Mouse (Mus musculus): ENCODE measurements around the gene Ss18l1. TPM values are rescaled to one million over a fixed set of nuclear protein-coding genes. Genes with fewer than 3 reads are reported as not detected.

The Ss18l1 gene
- polyA plus RNA-seq, 1 experiment from 2014 or later, result 70.1 TPM

- Histone ChIP-seq H3K27me3 (replicated peaks; ENCODE audit: control insufficient read depth, insufficient read depth, low read length) (no peaks in the 10 kb centered on the region), H3K4me2 (ENCODE audit: low read length) (no peak overlapping the region), H3K9ac (replicated peaks; ENCODE audit: low read depth, low read length) (no peak overlapping the region), H3K4me1 (replicated peaks; ENCODE audit: control insufficient read depth, insufficient read depth, low read length) (peaks cover 9% of the 10 kb centered on the region), H3K4me3 (replicated peaks; ENCODE audit: low read length) (no peak overlapping the region), H3K9me3 (ENCODE audit: control insufficient read depth, low read length) (no peaks in the 10 kb centered on the region), H3K27ac (ENCODE audit: low read length) (no peak overlapping the region), H3K36me3 (ENCODE audit: control insufficient read depth, insufficient read depth) (peaks cover 5% of the 10 kb centered on the region)
- 87% methylated on average over 7 of the region's 7 CpGs for WGBS
- no peak for ATAC-seq
These were observed 30.6 kb downstream of the Ss18l1 start for GRCm38 (mm10) chr2:180072886-180073285.

DNA sequence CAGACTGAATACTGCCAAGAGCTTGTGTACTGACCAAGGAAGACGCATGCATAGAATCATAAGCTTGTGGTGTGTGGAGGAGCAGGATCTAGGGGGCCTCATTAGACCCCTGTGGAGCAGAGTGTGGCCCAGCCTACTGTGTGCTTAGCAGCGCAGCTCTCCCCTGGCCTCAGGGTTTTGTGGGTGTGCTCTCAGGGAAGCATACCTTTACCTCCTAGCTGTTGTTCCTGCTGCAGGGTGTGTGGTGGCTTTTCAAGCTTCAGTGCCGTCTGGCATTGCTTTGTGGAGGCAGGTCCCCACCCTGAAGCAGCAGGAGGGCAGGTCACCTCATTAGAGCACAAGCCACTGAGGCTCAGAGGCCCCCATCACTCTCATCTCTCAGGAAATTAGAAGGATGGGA, 35.3 kb downstream of the Ss18l1 start:
- H3K9ac ChIP-seq (replicated peaks; ENCODE audit: low read depth, low read length), result no peak overlapping the region
- H3K9me3 ChIP-seq (ENCODE audit: control insufficient read depth, low read length), result no peaks in the 10 kb centered on the region
- no peaks in the 10 kb centered on the region for H3K27me3 ChIP-seq (replicated peaks; ENCODE audit: control insufficient read depth, insufficient read depth, low read length)
- 47% methylated on average over 3 of the region's 3 CpGs for WGBS
- ATAC-seq, result no peak
- H3K4me3 ChIP-seq (replicated peaks; ENCODE audit: low read length), result no peak overlapping the region
- H3K4me1 ChIP-seq (replicated peaks; ENCODE audit: control insufficient read depth, insufficient read depth, low read length), result no peaks in the 10 kb centered on the region
- H3K27ac ChIP-seq (ENCODE audit: low read length), result no peak overlapping the region
- no peak overlapping the region for H3K4me2 ChIP-seq (ENCODE audit: low read length)
- peaks cover 6% of the 10 kb centered on the region for H3K36me3 ChIP-seq (ENCODE audit: control insufficient read depth, insufficient read depth)

DNA sequence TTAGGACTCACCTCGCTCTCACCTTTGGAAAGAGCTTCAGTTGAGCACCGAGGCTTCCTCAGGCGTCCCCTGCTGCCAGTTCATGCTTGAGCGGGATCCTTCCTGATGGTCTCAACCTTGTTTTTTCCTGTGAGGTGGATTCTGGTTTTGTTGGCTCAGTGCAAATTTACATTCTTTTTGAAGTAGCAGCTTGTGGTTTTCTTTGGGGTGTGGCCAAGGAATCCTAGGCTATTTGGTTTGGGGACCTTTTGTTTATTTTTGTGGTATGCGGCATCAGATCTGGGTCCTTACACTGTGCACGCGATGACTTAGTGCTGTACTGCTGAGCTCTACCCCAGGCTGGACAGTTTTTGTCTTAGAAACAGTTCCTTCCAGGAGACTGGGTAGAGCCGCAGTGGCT, 38.4 kb downstream of the Ss18l1 start:
- Histone ChIP-seq H3K27ac (ENCODE audit: low read length) (no peak overlapping the region), H3K36me3 (ENCODE audit: control insufficient read depth, insufficient read depth) (peaks cover 13% of the 10 kb centered on the region), H3K9me3 (ENCODE audit: control insufficient read depth, low read length) (no peaks in the 10 kb centered on the region), H3K4me1 (replicated peaks; ENCODE audit: control insufficient read depth, insufficient read depth, low read length) (no peaks in the 10 kb centered on the region), H3K27me3 (replicated peaks; ENCODE audit: control insufficient read depth, insufficient read depth, low read length) (no peaks in the 10 kb centered on the region), H3K9ac (replicated peaks; ENCODE audit: low read depth, low read length) (no peak overlapping the region), H3K4me2 (ENCODE audit: low read length) (no peak overlapping the region), H3K4me3 (replicated peaks; ENCODE audit: low read length) (no peak overlapping the region)
- 87% methylated on average over 8 of the region's 8 CpGs for WGBS
- no peak for ATAC-seq

DNA sequence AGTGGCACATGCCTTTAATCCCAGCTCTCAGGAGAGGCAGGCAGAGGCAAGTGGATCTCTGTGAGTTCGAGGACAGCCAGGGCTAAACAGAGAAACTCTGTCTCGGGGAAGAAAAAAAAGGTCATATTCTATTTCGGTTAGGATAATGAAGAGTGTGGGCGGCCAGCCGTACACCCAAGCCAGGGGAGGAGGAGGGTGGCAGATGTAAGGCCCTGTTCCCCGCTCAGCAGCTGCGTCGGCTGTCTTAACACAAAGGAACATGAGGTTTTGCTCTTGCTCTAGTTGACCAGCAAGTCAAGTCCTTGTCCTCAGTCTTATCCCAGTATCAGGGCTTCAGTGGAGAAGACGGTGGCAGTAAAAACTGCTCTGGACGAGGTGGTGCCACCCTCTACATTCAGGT, 40.8 kb downstream of the Ss18l1 start:
- H3K4me2 ChIP-seq (ENCODE audit: low read length), result no peak overlapping the region
- H3K9me3 ChIP-seq (ENCODE audit: control insufficient read depth, low read length), result no peaks in the 10 kb centered on the region
- no peak overlapping the region for H3K4me3 ChIP-seq (replicated peaks; ENCODE audit: low read length)
- H3K27me3 ChIP-seq (replicated peaks; ENCODE audit: control insufficient read depth, insufficient read depth, low read length), result no peaks in the 10 kb centered on the region
- H3K4me1 ChIP-seq (replicated peaks; ENCODE audit: control insufficient read depth, insufficient read depth, low read length), result peaks cover 3% of the 10 kb centered on the region; the same call in 1 of the 2 replicates
- H3K9ac ChIP-seq (replicated peaks; ENCODE audit: low read depth, low read length), result no peak overlapping the region
- peaks cover 13% of the 10 kb centered on the region for H3K36me3 ChIP-seq (ENCODE audit: control insufficient read depth, insufficient read depth)
- H3K27ac ChIP-seq (ENCODE audit: low read length), result no peak overlapping the region
- no peak for ATAC-seq
- WGBS, result 90% methylated on average over 10 of the region's 10 CpGs

GRCm38 (mm10) chr2:180084565-180084964, 42.3 kb downstream of the Ss18l1 start:
- Histone ChIP-seq H3K27me3 (replicated peaks; ENCODE audit: control insufficient read depth, insufficient read depth, low read length) (no peaks in the 10 kb centered on the region), H3K9me3 (ENCODE audit: control insufficient read depth, low read length) (no peaks in the 10 kb centered on the region), H3K9ac (replicated peaks; ENCODE audit: low read depth, low read length) (no peak overlapping the region), H3K4me1 (replicated peaks; ENCODE audit: control insufficient read depth, insufficient read depth, low read length) (peaks cover 3% of the 10 kb centered on the region; the same call in 1 of the 2 replicates), H3K27ac (ENCODE audit: low read length) (no peak overlapping the region), H3K4me3 (replicated peaks; ENCODE audit: low read length) (no peak overlapping the region), H3K36me3 (ENCODE audit: control insufficient read depth, insufficient read depth) (peaks cover 13% of the 10 kb centered on the region), H3K4me2 (ENCODE audit: low read length) (no peak overlapping the region)
- WGBS, result 31% methylated on average over 3 of the region's 3 CpGs
- no peak for ATAC-seq

DNA sequence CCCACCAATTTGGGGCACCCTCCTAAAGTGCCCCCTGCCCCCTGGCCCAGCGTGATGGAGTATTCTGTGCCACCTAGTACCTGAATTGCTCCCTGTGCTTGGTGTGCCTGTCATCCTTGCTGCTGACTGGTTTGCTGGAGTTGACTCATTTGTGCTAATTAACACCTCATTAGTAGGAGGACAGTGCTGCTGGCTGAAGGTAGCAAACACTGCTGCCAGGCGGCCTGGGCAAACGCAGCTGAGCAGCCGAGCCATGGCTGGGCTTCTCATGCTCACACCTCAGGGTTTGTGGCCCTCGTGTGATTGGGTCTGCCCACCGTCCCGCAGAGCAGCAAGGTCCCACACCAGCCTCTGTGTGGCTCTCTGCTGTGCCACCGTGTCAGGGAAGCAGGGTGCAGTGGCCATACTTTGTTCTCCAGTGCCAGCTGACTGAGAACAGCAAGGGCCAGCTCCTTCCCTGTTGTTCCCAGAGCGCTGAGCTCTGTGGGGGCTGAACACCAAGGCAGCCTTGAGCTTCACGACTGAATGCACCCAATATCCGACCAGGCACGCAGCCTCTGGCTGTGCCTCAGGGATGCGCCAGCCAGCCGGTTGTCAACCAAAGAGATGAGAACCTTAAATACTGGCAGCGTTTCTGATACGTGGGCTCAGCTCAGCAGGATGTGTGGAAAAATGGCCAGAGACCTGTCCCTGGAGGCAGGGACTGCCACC, 43.8 kb downstream of the Ss18l1 start:
- no peak overlapping the region for H3K4me2 ChIP-seq (ENCODE audit: low read length)
- peaks cover 3% of the 10 kb centered on the region; the same call in 1 of the 2 replicates for H3K4me1 ChIP-seq (replicated peaks; ENCODE audit: control insufficient read depth, insufficient read depth, low read length)
- H3K36me3 ChIP-seq (ENCODE audit: control insufficient read depth, insufficient read depth), result peaks cover 13% of the 10 kb centered on the region
- H3K27me3 ChIP-seq (replicated peaks; ENCODE audit: control insufficient read depth, insufficient read depth, low read length), result no peaks in the 10 kb centered on the region
- H3K27ac ChIP-seq (ENCODE audit: low read length), result no peak overlapping the region
- H3K4me3 ChIP-seq (replicated peaks; ENCODE audit: low read length), result no peak overlapping the region
- WGBS, result 56% methylated on average over 16 of the region's 16 CpGs
- peak; percentile 59; the same call in 1 of the 2 replicates for ATAC-seq
- no peaks in the 10 kb centered on the region for H3K9me3 ChIP-seq (ENCODE audit: control insufficient read depth, low read length)
- no peak overlapping the region for H3K9ac ChIP-seq (replicated peaks; ENCODE audit: low read depth, low read length)

DNA sequence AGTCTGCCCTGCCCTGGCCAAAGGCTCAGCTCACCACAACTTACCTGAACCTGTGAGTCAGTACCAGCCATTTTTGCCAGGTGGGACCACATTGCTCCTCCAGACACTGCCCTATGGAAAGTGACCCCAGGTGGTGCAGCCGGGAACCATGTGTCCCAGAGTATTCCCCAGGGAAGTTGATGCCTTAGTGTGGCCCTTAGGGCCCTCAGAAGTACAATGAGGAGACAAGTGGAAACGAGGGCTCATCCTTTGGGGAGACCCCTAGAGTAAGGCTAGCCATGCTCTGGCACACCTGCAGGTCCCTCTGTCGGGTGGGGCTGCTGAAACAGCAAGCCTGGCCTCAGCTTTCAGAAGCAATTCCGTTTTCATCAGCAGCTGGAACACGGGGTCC, 44.3 kb downstream of the Ss18l1 start:
- peaks cover 13% of the 10 kb centered on the region for H3K36me3 ChIP-seq (ENCODE audit: control insufficient read depth, insufficient read depth)
- no peak overlapping the region for H3K4me3 ChIP-seq (replicated peaks; ENCODE audit: low read length)
- no peak overlapping the region for H3K4me2 ChIP-seq (ENCODE audit: low read length)
- H3K9me3 ChIP-seq (ENCODE audit: control insufficient read depth, low read length), result no peaks in the 10 kb centered on the region
- H3K4me1 ChIP-seq (replicated peaks; ENCODE audit: control insufficient read depth, insufficient read depth, low read length), result peaks cover 3% of the 10 kb centered on the region; the same call in 1 of the 2 replicates
- 86% methylated on average over 5 of the region's 5 CpGs for WGBS
- no peak for ATAC-seq
- H3K27me3 ChIP-seq (replicated peaks; ENCODE audit: control insufficient read depth, insufficient read depth, low read length), result no peaks in the 10 kb centered on the region
- no peak overlapping the region for H3K27ac ChIP-seq (ENCODE audit: low read length)
- H3K9ac ChIP-seq (replicated peaks; ENCODE audit: low read depth, low read length), result no peak overlapping the region

GRCm38 (mm10) chr2:180087472-180087871, 45.2 kb downstream of the Ss18l1 start:
- no peaks in the 10 kb centered on the region for H3K9me3 ChIP-seq (ENCODE audit: control insufficient read depth, low read length)
- H3K9ac ChIP-seq (replicated peaks; ENCODE audit: low read depth, low read length), result no peak overlapping the region
- 94% methylated on average over 4 of the region's 4 CpGs for WGBS
- no peak for ATAC-seq
- H3K4me2 ChIP-seq (ENCODE audit: low read length), result no peak overlapping the region
- H3K27me3 ChIP-seq (replicated peaks; ENCODE audit: control insufficient read depth, insufficient read depth, low read length), result no peaks in the 10 kb centered on the region
- no peak overlapping the region for H3K4me3 ChIP-seq (replicated peaks; ENCODE audit: low read length)
- peaks cover 3% of the 10 kb centered on the region; the same call in 1 of the 2 replicates for H3K4me1 ChIP-seq (replicated peaks; ENCODE audit: control insufficient read depth, insufficient read depth, low read length)
- peaks cover 8% of the 10 kb centered on the region for H3K36me3 ChIP-seq (ENCODE audit: control insufficient read depth, insufficient read depth)
- no peak overlapping the region for H3K27ac ChIP-seq (ENCODE audit: low read length)

DNA sequence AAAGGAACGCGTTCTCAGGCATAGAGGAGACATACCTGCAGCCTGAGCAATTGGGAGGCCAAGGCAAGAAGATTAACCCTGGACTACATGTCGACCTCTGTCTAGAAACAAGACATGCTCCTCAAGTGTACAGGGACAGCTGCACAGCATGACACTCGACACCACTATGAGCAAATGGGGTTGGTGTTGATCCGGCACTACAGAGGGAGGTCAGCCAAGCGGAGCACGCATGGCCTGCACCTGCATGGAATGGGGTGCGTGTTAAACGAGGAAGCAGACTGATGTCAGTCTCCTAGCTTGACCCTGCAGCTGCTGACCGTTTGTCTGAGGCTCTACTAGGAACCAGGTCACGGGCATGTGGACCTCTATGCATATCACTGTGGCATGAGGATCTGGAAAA, 48.0 kb downstream of the Ss18l1 start:
- Histone ChIP-seq H3K9ac (replicated peaks; ENCODE audit: low read depth, low read length) (no peak overlapping the region), H3K36me3 (ENCODE audit: control insufficient read depth, insufficient read depth) (no peaks in the 10 kb centered on the region), H3K4me2 (ENCODE audit: low read length) (no peak overlapping the region), H3K27me3 (replicated peaks; ENCODE audit: control insufficient read depth, insufficient read depth, low read length) (no peaks in the 10 kb centered on the region), H3K27ac (ENCODE audit: low read length) (no peak overlapping the region), H3K9me3 (ENCODE audit: control insufficient read depth, low read length) (no peaks in the 10 kb centered on the region), H3K4me1 (replicated peaks; ENCODE audit: control insufficient read depth, insufficient read depth, low read length) (peaks cover 4% of the 10 kb centered on the region; the same call in 1 of the 2 replicates), H3K4me3 (replicated peaks; ENCODE audit: low read length) (no peak overlapping the region)
- no peak for ATAC-seq
- 71% methylated on average over 11 of the region's 11 CpGs for WGBS

All from forebrain, embryonic 16.5 days (tissue).